Mouse (Mus musculus): ENCODE data around the gene Ptpn5. TPM values are rescaled to one million over a fixed set of nuclear protein-coding genes. Genes with fewer than 3 reads are reported as not detected.

Gene Ptpn5
- 0.35 TPM for total RNA-seq (2023)

DNA sequence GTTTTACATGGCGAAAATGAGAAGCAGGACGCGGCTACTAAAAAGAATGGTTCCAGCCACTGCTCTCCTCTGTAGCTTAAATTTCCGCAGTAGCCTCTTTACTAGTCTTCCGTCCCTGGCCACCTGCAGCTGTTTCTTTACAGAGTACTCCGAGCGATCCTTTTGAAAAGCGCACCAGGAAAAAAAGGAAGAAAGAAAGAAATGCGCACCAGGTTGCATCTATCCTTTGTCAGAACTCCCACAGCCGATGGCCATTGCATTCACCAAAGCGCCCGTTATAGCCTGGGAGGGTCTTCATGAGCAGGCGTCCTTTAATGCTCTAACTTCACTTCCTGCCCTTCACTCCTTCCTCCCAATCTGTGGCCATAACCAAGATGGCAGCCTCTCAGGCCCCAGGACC lies at the start of gene Ptpn5:
Gene Ptpn5, minus strand, starts transcription at position 354 of the 400 bp plus-strand sequence.

GRCm38 (mm10) chr7:47050366-47050765 lies 83.1 kb downstream of the Ptpn5 start, which contains the start of gene Tmem86a:
Gene Tmem86a (plus strand): TSS chr7:47050601.

Other genes with a start within 250 kb of the Ptpn5 start
- 67.9 TPM for gene Tsg101, start 213.7 kb downstream of the Ptpn5 start, total RNA-seq (2023)
- gene Uevld, start 175.2 kb downstream of the Ptpn5 start, total RNA-seq (2023) = 7.9 TPM
- gene Gm9999, start 150.1 kb downstream of the Ptpn5 start, total RNA-seq (2023) = not detected
- gene Spty2d1, start 125.3 kb downstream of the Ptpn5 start, total RNA-seq (2023) = 74.3 TPM
- gene Tmem86a, start 83.1 kb downstream of the Ptpn5 start, total RNA-seq (2023) = 5.9 TPM
- gene Mrgpra6, start 71.2 kb upstream of the Ptpn5 start, total RNA-seq (2023) = not detected
- not detected for gene Mrgpra9, start 119.2 kb upstream of the Ptpn5 start, total RNA-seq (2023)
- gene Mrgpra1, start 220.6 kb upstream of the Ptpn5 start, total RNA-seq (2023) = not detected

Measured in CD4-positive naive resting alpha-beta T cell, adult 76 days (primary cell).